Mouse (Mus musculus) intestine, embryonic 16.5 days (tissue): ENCODE data around the gene Sde2. TPM values are rescaled to one million over a fixed set of nuclear protein-coding genes. Genes with fewer than 3 reads are reported as not detected.
"Not testable (repeated sequence)": the region's sequence is repeated elsewhere in the genome, so short reads cannot be mapped to it uniquely, and the experiment has no call there.

Source experiments
- ATAC-seq: fragments of 200-750 bp; cut with Nextera tagmentation; 2 replicates; pipeline ENCODE4 v1.8.0; 2017; ENCODE audit warnings: moderate TSS enrichment, moderate library complexity
- H3K27ac ChIP-seq: fragments of 300-500 bp; sonication (generic); 2 replicates; pipeline ENCODE4 v1.5.1; 2014; ENCODE audit warnings: mild to moderate bottlenecking, low read length
- H3K27me3 ChIP-seq: fragments of 300-500 bp; sonication (generic); replicated peaks from 2 replicates; pipeline ENCODE4 v1.6.1; 2014; ENCODE audit warnings: low read length, control low read depth, mixed read lengths; ENCODE audit not compliant: control insufficient read depth, insufficient read depth
- H3K36me3 ChIP-seq: fragments of 300-500 bp; sonication (generic); 2 replicates; pipeline ENCODE4 v1.6.1; 2014; ENCODE audit warnings: low read length, control low read depth; ENCODE audit not compliant: control insufficient read depth, insufficient read depth
- H3K4me1 ChIP-seq: fragments of 300-500 bp; sonication (generic); 2 replicates; pipeline ENCODE4 v1.6.1; 2014; ENCODE audit warnings: low read length, control low read depth, mixed read lengths; ENCODE audit not compliant: control insufficient read depth, insufficient read depth
- H3K4me2 ChIP-seq: fragments of 300-500 bp; sonication (generic); 2 replicates; pipeline ENCODE4 v1.6.1; 2014; ENCODE audit warnings: low read depth, low read length, control low read depth
- H3K4me3 ChIP-seq: fragments of 300-500 bp; sonication (generic); 2 replicates; pipeline ENCODE4 v1.5.1; 2014; ENCODE audit warnings: mild to moderate bottlenecking, low read length
- H3K9ac ChIP-seq: fragments of 300-500 bp; sonication (generic); 2 replicates; pipeline ENCODE4 v1.6.1; 2014; ENCODE audit warnings: low read depth, low read length
- H3K9me3 ChIP-seq: fragments of 300-500 bp; sonication (generic); 2 replicates; pipeline ENCODE4 v1.6.1; 2016; ENCODE audit warnings: low read length, control low read depth; ENCODE audit not compliant: control insufficient read depth
- WGBS: fragments of 180-500 bp; shearing (Covaris S2); extraction: QIAGEN DNeasy Blood & Tissue Kit; methylation state at CpG from one replicate; pipeline ENCODE4 v1.1.7; 2014; 5-methylcytosine and 5-hydroxymethylcytosine counted together
- polyA plus RNA-seq: library from polyadenylated mRNA; unstranded; fragments of >200 nt; fragmentation: Nextera tagmentation; extraction: Ambion mirVana; gene quantifications from 2 replicates; pipeline ENCODE4 v1.2.1, GENCODE M21; 2015

Sde2 gene
- polyA plus RNA-seq, 1 experiment from 2014 or later = 30.8 TPM

DNA sequence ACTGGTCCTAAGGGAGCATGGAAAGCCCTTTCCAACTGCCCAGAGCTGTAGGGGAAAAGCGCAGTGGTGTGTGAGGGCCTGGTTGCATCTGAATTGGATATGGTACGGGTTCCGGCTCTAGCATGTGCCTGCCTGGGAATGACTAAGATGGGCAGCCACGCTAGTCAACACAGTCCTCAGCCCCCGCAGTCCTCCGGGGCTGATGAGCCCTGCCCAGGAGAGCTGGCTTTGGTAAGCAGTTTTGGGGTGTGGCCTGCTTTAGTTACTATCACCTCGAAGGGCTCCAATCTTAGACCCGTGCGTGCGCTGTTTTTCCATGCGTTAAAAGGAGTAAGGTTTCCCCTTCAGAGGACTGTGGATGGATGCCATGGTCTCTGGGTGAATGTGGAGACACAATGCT lies 20.8 kb upstream of the Sde2 start:
- Histone ChIP-seq H3K4me2 (peak overlapping the region; percentile 26), H3K4me3 (no peak overlapping the region), H3K9me3 (0 out of 2 replicates have a peak, but pooled peaks cover 4% of the 10 kb centered on the region), H3K36me3 (no peaks in the 10 kb centered on the region), H3K27me3 (no peaks in the 10 kb centered on the region), H3K9ac (no peak overlapping the region; the same call in 1 of the 2 replicates), H3K4me1 (no peaks in the 10 kb centered on the region; the same call in 1 of the 2 replicates), H3K27ac (no peak overlapping the region)
- ATAC-seq = peak; percentile 67
- WGBS = 71% methylated on average over 11 of the region's 11 CpGs

DNA sequence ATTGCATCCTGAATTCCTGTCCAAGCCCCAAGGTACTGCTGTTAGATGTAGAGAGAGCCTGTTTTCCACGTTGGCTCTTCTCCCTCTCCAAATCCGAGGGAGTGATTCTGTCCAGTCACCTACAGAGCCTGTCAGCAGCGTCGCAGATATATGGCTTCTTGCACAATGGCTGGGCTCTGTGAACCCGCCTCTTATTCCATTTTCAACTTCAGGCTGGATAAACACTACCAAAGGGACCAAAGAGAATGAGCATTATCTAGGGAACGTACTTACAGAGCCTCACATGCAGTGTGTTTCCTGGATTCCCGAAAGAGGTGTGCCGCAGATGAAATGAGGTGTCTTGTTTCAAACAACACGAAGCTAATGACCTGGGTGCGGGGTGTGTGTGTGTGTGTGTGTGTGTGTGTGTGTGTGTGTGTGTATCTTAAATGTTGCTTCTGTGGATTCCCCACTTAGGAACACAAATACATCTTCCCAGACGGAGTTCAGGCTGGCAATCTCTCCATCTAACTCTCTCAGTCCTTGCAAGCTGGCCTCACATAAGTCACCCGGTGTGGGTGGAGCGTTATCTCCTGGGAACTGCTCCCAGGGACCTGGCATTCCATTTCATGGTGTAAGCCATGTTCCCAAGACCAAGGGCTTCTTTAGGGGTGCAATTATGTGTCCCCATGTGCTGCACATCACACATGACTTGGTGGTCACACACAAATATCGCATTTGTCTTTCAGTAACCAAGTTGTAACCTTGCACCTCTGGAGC lies 20.2 kb upstream of the Sde2 start:
- peak overlapping the region; percentile 14; the same call in 1 of the 2 replicates for H3K4me3 ChIP-seq
- ATAC-seq = peak; percentile 71
- H3K36me3 ChIP-seq = no peaks in the 10 kb centered on the region
- H3K27ac ChIP-seq = 0 out of 2 replicates have a peak overlapping the region, but pooled peaks have one; percentile 37
- peak overlapping the region; percentile 26 for H3K4me2 ChIP-seq
- no peak overlapping the region; the same call in 1 of the 2 replicates for H3K9ac ChIP-seq
- 28% methylated on average over 14 of the region's 14 CpGs for WGBS
- no peaks in the 10 kb centered on the region; the same call in 1 of the 2 replicates for H3K4me1 ChIP-seq
- no peaks in the 10 kb centered on the region for H3K27me3 ChIP-seq
- 0 out of 2 replicates have a peak, but pooled peaks cover 4% of the 10 kb centered on the region for H3K9me3 ChIP-seq

DNA sequence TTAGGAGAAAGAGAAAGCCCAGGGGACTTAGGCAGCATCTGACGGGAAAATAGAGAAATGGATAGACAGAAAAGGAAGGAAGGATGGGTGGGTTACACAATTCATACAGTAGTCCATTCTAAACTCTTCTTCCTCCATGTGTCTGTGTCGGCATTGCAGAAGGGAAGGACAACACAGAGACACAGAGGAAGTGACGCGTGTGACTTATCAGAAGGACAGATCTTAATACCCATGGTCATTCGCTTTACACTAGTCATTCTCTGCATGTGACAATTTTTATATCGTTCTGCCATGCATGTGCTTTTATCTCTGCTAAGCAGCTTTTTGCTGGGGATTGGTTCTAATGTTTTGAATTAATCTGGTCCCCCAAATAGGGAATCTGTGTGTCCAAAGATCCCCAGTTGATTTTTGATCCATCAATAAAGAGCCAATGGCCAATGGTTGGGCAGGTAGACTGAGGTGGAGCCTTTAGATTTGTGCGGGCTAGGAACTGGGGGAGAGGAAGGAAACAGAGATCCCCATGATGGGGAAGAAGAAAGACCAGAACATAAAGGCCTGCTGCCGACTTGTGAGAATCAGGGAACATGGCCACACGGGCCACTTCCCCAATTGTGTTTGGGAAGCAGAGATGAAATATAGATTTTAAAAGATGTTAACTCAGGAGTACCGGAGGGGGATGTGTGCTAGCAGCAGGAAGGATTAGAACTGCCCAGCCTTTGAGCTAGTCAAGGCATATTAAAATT lies 15.5 kb upstream of the Sde2 start:
- no peaks in the 10 kb centered on the region; the same call in 1 of the 2 replicates for H3K4me1 ChIP-seq
- no peak overlapping the region for H3K9ac ChIP-seq
- no peak overlapping the region for H3K4me3 ChIP-seq
- H3K4me2 ChIP-seq = no peak overlapping the region
- no peaks in the 10 kb centered on the region for H3K36me3 ChIP-seq
- no peaks in the 10 kb centered on the region for H3K27me3 ChIP-seq
- H3K27ac ChIP-seq = no peak overlapping the region
- H3K9me3 ChIP-seq = no peaks in the 10 kb centered on the region
- WGBS = 86% methylated on average over 10 of the region's 10 CpGs
- ATAC-seq = no peak

DNA sequence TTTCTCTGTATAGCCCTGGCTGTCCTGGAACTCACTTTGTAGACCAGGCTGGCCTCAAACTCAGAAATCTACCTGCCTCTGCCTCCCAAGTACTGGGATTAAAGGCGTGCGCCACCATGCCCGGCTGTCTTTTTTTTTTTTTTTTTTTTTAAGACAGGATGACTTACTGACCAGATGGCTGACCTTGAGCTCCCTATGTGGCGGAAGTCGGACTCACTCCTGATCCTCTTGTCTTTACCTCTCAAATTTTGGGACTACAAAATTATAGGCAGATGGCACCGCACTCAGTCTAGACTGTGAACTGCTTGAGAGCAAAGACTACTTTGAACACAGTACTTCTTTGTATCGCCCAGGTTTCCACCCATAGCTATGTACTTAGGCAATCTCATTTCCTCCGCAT lies 14.5 kb upstream of the Sde2 start:
- not testable (repeated sequence) for ATAC-seq, H3K4me2 ChIP-seq, H3K4me1 ChIP-seq, H3K9ac ChIP-seq, H3K9me3 ChIP-seq, H3K27ac ChIP-seq, H3K27me3 ChIP-seq, H3K4me3 ChIP-seq, H3K36me3 ChIP-seq
- 91% methylated on average over 8 of the region's 8 CpGs for WGBS

DNA sequence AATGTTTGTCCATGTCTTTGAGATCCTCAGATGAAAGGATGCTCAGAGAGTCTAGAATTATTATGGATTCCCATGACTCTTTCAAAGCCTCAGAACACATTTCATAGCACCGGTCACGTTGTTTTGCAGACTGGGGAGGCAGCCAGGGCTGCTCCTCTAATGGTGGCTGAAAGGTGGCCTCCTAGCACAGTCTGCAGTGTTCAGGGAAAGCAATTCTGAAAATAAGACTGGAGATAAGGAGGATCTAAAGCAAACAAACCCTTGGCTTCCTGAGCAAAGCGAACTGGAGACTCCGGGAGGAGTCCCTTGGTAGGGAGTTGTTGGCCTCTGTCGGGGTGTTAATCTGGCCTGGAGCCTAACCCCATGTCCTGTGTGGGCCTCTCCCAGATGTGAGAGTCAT lies 13.7 kb upstream of the Sde2 start:
- H3K9me3 ChIP-seq = no peaks in the 10 kb centered on the region
- peak; percentile 83 for ATAC-seq
- H3K4me2 ChIP-seq = no peak overlapping the region
- H3K4me1 ChIP-seq = no peaks in the 10 kb centered on the region
- no peaks in the 10 kb centered on the region for H3K36me3 ChIP-seq
- H3K4me3 ChIP-seq = no peak overlapping the region
- H3K9ac ChIP-seq = no peak overlapping the region
- WGBS = 54% methylated on average over 5 of the region's 5 CpGs
- no peak overlapping the region; the same call in 1 of the 2 replicates for H3K27ac ChIP-seq
- H3K27me3 ChIP-seq = no peaks in the 10 kb centered on the region

DNA sequence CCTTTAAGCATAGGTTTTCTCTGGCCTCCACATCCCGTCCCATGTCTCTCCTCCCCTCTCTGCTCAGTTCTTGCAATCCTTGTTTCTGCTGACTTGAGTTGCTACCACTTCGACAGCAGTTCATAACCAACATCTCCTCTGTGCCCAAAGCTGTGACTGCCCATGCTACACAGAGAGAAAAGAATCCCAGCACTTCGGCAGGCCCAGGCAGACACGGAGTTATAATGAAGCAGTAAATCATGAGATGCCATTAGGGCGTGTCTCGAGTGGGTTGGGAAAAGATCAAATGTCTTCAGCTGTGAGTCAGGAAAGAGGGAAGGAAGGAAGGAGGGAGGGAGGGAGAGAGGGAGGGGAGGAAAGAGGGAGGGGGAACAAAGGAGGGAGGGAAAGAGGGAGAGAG lies 12.9 kb upstream of the Sde2 start:
- Histone ChIP-seq H3K4me2 (no peak overlapping the region), H3K9ac (no peak overlapping the region), H3K9me3 (no peaks in the 10 kb centered on the region), H3K36me3 (no peaks in the 10 kb centered on the region), H3K27ac (no peak overlapping the region), H3K4me1 (no peaks in the 10 kb centered on the region), H3K4me3 (no peak overlapping the region), H3K27me3 (no peaks in the 10 kb centered on the region)
- ATAC-seq = peak; percentile 33; the same call in 1 of the 2 replicates
- WGBS = 29% methylated on average over 6 of the region's 6 CpGs

DNA sequence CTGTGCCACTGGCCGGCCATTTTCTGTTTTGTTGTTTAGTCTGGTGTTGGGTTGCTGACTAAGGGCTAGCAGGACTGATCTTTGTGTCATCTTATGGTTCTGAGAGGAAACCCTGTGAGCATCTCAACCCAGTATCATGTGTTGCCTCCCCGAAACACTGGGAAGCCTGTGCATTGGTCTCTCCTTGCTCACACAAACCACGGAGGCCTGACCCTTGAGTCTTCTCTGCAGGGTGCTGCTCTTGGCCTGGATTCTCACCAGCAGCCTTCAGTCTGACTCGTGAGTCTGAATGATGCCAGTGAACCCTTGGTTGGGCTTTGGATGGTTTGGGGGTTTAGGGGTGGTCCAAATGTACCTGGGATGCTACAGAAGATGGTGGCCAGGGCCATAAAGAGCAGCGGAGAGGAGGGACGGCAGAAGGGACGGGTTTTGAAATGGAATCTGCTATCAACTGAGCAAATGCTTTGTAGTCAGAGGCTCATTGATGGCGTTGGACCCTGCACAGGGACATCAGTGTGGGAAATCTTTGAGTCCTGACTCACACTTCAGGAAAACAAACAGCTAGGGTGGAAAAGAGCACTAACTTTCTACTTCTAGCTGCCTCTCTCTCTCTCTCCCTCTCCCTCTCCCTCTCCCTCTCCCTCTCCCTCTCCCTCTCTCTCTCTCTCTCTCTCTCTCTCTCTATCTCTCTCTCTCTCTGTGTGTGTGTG lies 11.6 kb upstream of the Sde2 start:
- Histone ChIP-seq H3K4me3 (no peak overlapping the region), H3K9ac (no peak overlapping the region), H3K4me1 (no peaks in the 10 kb centered on the region), H3K27ac (no peak overlapping the region), H3K36me3 (no peaks in the 10 kb centered on the region), H3K27me3 (no peaks in the 10 kb centered on the region), H3K9me3 (no peaks in the 10 kb centered on the region), H3K4me2 (no peak overlapping the region)
- ATAC-seq = no peak
- 72% methylated on average over 8 of the region's 8 CpGs for WGBS

DNA sequence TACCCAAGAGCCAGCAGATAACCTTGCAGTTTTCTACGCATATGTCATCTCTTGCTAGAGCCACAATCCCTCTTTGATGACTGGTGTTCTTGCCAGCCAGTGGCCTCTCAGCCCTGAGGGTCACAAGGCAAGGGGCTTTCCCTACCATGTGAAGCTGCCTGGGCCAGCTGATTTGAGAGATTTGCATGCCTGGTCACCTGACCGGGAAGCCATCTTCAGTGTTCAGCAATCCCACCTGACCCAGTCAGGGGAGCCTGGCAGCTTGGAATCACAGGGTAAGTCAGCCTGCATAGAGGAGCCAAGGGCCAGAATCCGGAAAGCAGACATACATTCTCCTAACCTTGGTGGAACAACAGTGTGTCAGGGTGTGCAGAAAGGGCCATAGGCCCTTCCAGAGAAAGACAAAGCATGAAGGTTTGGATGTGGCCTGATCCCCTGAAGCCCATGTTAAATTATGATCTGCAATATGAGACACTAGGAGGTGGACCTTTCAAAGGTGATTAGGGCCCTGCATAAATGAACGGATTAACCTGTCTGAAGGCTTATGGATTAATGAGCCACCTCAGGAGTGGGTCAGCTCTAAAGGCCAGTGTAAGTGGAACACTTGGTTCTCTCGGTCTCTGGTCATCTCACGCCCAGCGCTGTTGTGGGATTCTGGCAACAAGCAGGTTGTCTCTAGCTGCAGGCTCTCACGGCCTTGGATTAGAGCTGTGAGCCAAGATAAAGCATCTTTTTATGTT lies 9.2 kb upstream of the Sde2 start:
- Histone ChIP-seq H3K9ac (no peak overlapping the region), H3K27me3 (no peaks in the 10 kb centered on the region), H3K4me2 (no peak overlapping the region), H3K36me3 (no peaks in the 10 kb centered on the region), H3K27ac (no peak overlapping the region), H3K4me3 (no peak overlapping the region), H3K4me1 (no peaks in the 10 kb centered on the region), H3K9me3 (no peaks in the 10 kb centered on the region)
- no peak for ATAC-seq
- WGBS = 86% methylated on average over 8 of the region's 8 CpGs
